Mouse (Mus musculus) heart, postnatal 0 days (tissue): ENCODE measurements around the gene Bbs9. TPM values are rescaled to one million over a fixed set of nuclear protein-coding genes. Genes with fewer than 3 reads are reported as not detected.

ENCODE experiments used
- ATAC-seq: fragments of 200-750 bp; cut with Nextera tagmentation; 2 replicates; pipeline ENCODE4 v1.8.0; 2017; ENCODE audit warnings: low read depth, moderate number of reproducible peaks, moderate library complexity; ENCODE audit not compliant: insufficient read depth
- DNase-seq: peaks from one replicate; pipeline ENCODE4 v3.0.0-alpha.2; 2016; ENCODE audit warnings: low spot score
- H3K27ac ChIP-seq: fragments of 300-500 bp; sonication (generic); 2 replicates; pipeline ENCODE4 v1.5.1; 2014; ENCODE audit warnings: low read depth, mild to moderate bottlenecking
- H3K27me3 ChIP-seq: fragments of 300-500 bp; sonication (generic); 2 replicates; pipeline ENCODE4 v1.6.1; 2014; ENCODE audit warnings: low read length, mixed read lengths; ENCODE audit not compliant: control insufficient read depth, insufficient read depth
- H3K36me3 ChIP-seq: fragments of 300-500 bp; sonication (generic); replicated peaks from 2 replicates; pipeline ENCODE4 v1.6.1; 2014; ENCODE audit warnings: low read length, mixed read lengths; ENCODE audit not compliant: control insufficient read depth, insufficient read depth
- H3K4me1 ChIP-seq: fragments of 300-500 bp; sonication (generic); 2 replicates; pipeline ENCODE4 v1.6.1; 2014; ENCODE audit warnings: antibody characterized with exemption; ENCODE audit not compliant: control insufficient read depth, insufficient read depth
- H3K4me2 ChIP-seq: fragments of 300-500 bp; sonication (generic); 2 replicates; pipeline ENCODE4 v1.6.1; 2014; ENCODE audit warnings: low read depth, mild to moderate bottlenecking, low read length, moderate library complexity
- H3K4me3 ChIP-seq: fragments of 300-500 bp; sonication (generic); 2 replicates; pipeline ENCODE4 v1.5.1; 2014; ENCODE audit warnings: low read depth, low read length
- H3K9ac ChIP-seq: fragments of 300-500 bp; sonication (generic); replicated peaks from 2 replicates; pipeline ENCODE4 v1.6.1; 2014; ENCODE audit warnings: low read depth, low read length, mixed read lengths
- H3K9me3 ChIP-seq: fragments of 300-500 bp; sonication (generic); replicated peaks from 2 replicates; pipeline ENCODE4 v1.6.1; 2016; ENCODE audit warnings: low read length; ENCODE audit not compliant: control insufficient read depth
- CTCF ChIP-seq: IDR thresholded peaks from 2 replicates; pipeline ENCODE4 v1.5.1; 2016; ENCODE audit warnings: antibody characterized with exemption, control low read depth, low read depth
- EP300 ChIP-seq: IDR thresholded peaks from 2 replicates; pipeline ENCODE4 v1.6.1; 2016; ENCODE audit warnings: antibody characterized with exemption, low read depth
- WGBS: fragments of 180-500 bp; shearing (Covaris S2); extraction: QIAGEN DNeasy Blood & Tissue Kit; methylation state at CpG from one replicate; pipeline ENCODE4 v1.1.7; 2014; 5-methylcytosine and 5-hydroxymethylcytosine counted together
- polyA plus RNA-seq: library from polyadenylated mRNA; unstranded; fragments of >200 nt; fragmentation: Nextera tagmentation; extraction: Ambion mirVana; gene quantifications from 2 replicates; pipeline ENCODE4 v1.2.1, GENCODE M21; 2015
- total RNA-seq: library from RNA; depleted of rRNA; stranded (reverse); fragments of >200 nt; gene quantifications from 2 replicates; pipeline ENCODE4 v1.2.3, GENCODE M21; 2014; ENCODE audit warnings: low replicate concordance

Bbs9 gene
- total and polyA plus RNA-seq, 2 experiments from 2014 or later = 5.2 to 18.9 TPM

- no peaks in the 10 kb centered on the region for H3K4me1 ChIP-seq
- H3K4me3 ChIP-seq = no peak overlapping the region
- TF ChIP-seq CTCF (no peak), EP300 (no peak)
- H3K27me3 ChIP-seq = no peaks in the 10 kb centered on the region
- no peak overlapping the region for H3K4me2 ChIP-seq
- no peak for DNase-seq
- ATAC-seq = no peak
- WGBS = 82% methylated on average over 14 of the region's 14 CpGs
- no peaks in the 10 kb centered on the region for H3K36me3 ChIP-seq
- H3K9ac ChIP-seq = no peak overlapping the region
- H3K9me3 ChIP-seq = no peaks in the 10 kb centered on the region
- H3K27ac ChIP-seq = no peak overlapping the region
These were observed 101.1 kb downstream of the Bbs9 start for GRCm38 (mm10) chr9:22576426-22577139.

GRCm38 (mm10) chr9:22578266-22578665, 102.8 kb downstream of the Bbs9 start:
- Histone ChIP-seq H3K9me3 (no peaks in the 10 kb centered on the region), H3K4me3 (no peak overlapping the region), H3K4me1 (no peaks in the 10 kb centered on the region), H3K27ac (no peak overlapping the region), H3K4me2 (no peak overlapping the region), H3K9ac (no peak overlapping the region), H3K27me3 (no peaks in the 10 kb centered on the region), H3K36me3 (no peaks in the 10 kb centered on the region)
- DNase-seq (no peak), ATAC-seq (no peak)
- TF ChIP-seq CTCF (no peak), EP300 (no peak)
- WGBS = 47% methylated on average over 3 of the region's 3 CpGs

GRCm38 (mm10) chr9:22584221-22584620, 108.7 kb downstream of the Bbs9 start:
- H3K9ac ChIP-seq = no peak overlapping the region
- no peak overlapping the region for H3K4me3 ChIP-seq
- 81% methylated on average over 3 of the region's 3 CpGs for WGBS
- no peaks in the 10 kb centered on the region for H3K4me1 ChIP-seq
- H3K36me3 ChIP-seq = no peaks in the 10 kb centered on the region
- H3K27ac ChIP-seq = no peak overlapping the region
- H3K27me3 ChIP-seq = no peaks in the 10 kb centered on the region
- no peak for TF ChIP-seq CTCF
- no peak for TF ChIP-seq EP300
- ATAC-seq (no peak), DNase-seq (no peak)
- no peak overlapping the region for H3K4me2 ChIP-seq
- peaks cover 4% of the 10 kb centered on the region; the same call in 1 of the 2 replicates for H3K9me3 ChIP-seq

GRCm38 (mm10) chr9:22593032-22593431, 117.5 kb downstream of the Bbs9 start:
- no peaks in the 10 kb centered on the region for H3K36me3 ChIP-seq
- H3K27ac ChIP-seq = no peak overlapping the region
- DNase-seq (no peak), ATAC-seq (no peak)
- H3K9ac ChIP-seq = no peak overlapping the region
- H3K4me2 ChIP-seq = no peak overlapping the region
- TF ChIP-seq CTCF = no peak
- no peak for TF ChIP-seq EP300
- no peak overlapping the region for H3K4me3 ChIP-seq
- 98% methylated on average over 5 of the region's 5 CpGs for WGBS
- no peaks in the 10 kb centered on the region for H3K4me1 ChIP-seq
- H3K27me3 ChIP-seq = no peaks in the 10 kb centered on the region
- H3K9me3 ChIP-seq = peaks cover 3% of the 10 kb centered on the region; the same call in 1 of the 2 replicates

- Histone ChIP-seq H3K9me3 (no peaks in the 10 kb centered on the region), H3K9ac (no peak overlapping the region), H3K4me3 (no peak overlapping the region), H3K27me3 (no peaks in the 10 kb centered on the region), H3K27ac (no peak overlapping the region), H3K4me2 (no peak overlapping the region), H3K36me3 (no peaks in the 10 kb centered on the region), H3K4me1 (no peaks in the 10 kb centered on the region)
- TF ChIP-seq EP300 = no peak
- TF ChIP-seq CTCF = no peak
- no peak for ATAC-seq
- DNase-seq = no peak
- WGBS = 55% methylated on average over 2 of the region's 2 CpGs
These were observed 121.1 kb downstream of the Bbs9 start for GRCm38 (mm10) chr9:22596650-22597049.

- ATAC-seq (no peak), DNase-seq (no peak)
- Histone ChIP-seq H3K27me3 (no peaks in the 10 kb centered on the region), H3K4me3 (no peak overlapping the region), H3K9me3 (peaks cover 5% of the 10 kb centered on the region; the same call in 1 of the 2 replicates), H3K4me2 (no peak overlapping the region), H3K36me3 (no peaks in the 10 kb centered on the region), H3K9ac (no peak overlapping the region), H3K27ac (no peak overlapping the region), H3K4me1 (no peaks in the 10 kb centered on the region)
- TF ChIP-seq CTCF (no peak), EP300 (no peak)
- 85% methylated on average over 6 of the region's 6 CpGs for WGBS
These were observed 137.8 kb downstream of the Bbs9 start for GRCm38 (mm10) chr9:22613271-22613824.
